Mouse (Mus musculus) G1E (cell line): ENCODE results near the gene Tulp2. TPM values are rescaled to one million over a fixed set of nuclear protein-coding genes. Genes with fewer than 3 reads are reported as not detected.
"Not testable (repeated sequence)": the region's sequence is repeated elsewhere in the genome, so short reads cannot be mapped to it uniquely, and the experiment has no call there.

Experiments
- ATAC-seq: 2 replicates; pipeline ENCODE4 v1.8.0; 2016; ENCODE audit warnings: mild to moderate bottlenecking; ENCODE audit not compliant: insufficient number of reproducible peaks, poor library complexity, low FRiP score, severe bottlenecking; ENCODE audit errors: extremely low read depth
- DNase-seq: peaks from one replicate; pipeline ENCODE4 v3.0.0; 2012; ENCODE audit warnings: low spot score
- H3K27me3 ChIP-seq: 2 replicates; pipeline ENCODE4 v1.6.1; 2012; ENCODE audit warnings: mild to moderate bottlenecking, low read length, inconsistent platforms; ENCODE audit not compliant: insufficient read depth
- H3K36me3 ChIP-seq: replicated peaks from 2 replicates; pipeline ENCODE3; 2012; ENCODE audit warnings: mild to moderate bottlenecking, inconsistent platforms
- H3K4me1 ChIP-seq: 2 replicates; pipeline ENCODE4 v1.6.1; 2012; ENCODE audit warnings: low read depth, low read length, inconsistent platforms, mixed read lengths; ENCODE audit not compliant: insufficient read depth
- H3K4me3 ChIP-seq: 2 replicates; pipeline ENCODE4 v1.5.1; 2012; ENCODE audit warnings: low read depth, mild to moderate bottlenecking, inconsistent platforms, low read length, moderate library complexity, mixed read lengths
- H3K9me3 ChIP-seq: replicated peaks from 2 replicates; pipeline ENCODE4 v1.6.1; 2012; ENCODE audit warnings: inconsistent platforms
- CTCF ChIP-seq: IDR thresholded peaks from 2 replicates; pipeline ENCODE4 v1.5.1; 2012; ENCODE audit warnings: low read depth, low read length, inconsistent platforms, mixed read lengths
- GATA1 ChIP-seq: IDR thresholded peaks from 2 replicates; pipeline ENCODE4 v1.6.1; 2012; ENCODE audit warnings: borderline replicate concordance, low read length, inconsistent platforms, mixed read lengths
- GATA2 ChIP-seq: IDR thresholded peaks from 2 replicates; pipeline ENCODE4 v1.6.1; 2012; ENCODE audit warnings: low read depth, low read length, inconsistent platforms, borderline replicate concordance
- POLR2AphosphoS5 ChIP-seq: IDR thresholded peaks from 2 replicates; pipeline ENCODE4 v1.6.1; 2012; ENCODE audit warnings: low read depth, low read length, inconsistent platforms; ENCODE audit not compliant: insufficient replicate concordance
- TAL1 ChIP-seq: conservative IDR thresholded peaks from 2 replicates; pipeline ENCODE4 v1.6.1; 2012; ENCODE audit warnings: low read depth, low read length, inconsistent platforms, mixed read lengths
- polyA plus RNA-seq: library from polyadenylated mRNA; stranded (reverse); fragments of >175 nt; gene quantifications from 2 replicates; pipeline ENCODE4 v1.2.3, GENCODE M21; 2012
- total RNA-seq, 2 experiments: library from RNA; stranded (forward) in 1 of 2; stranded (reverse) in 1 of 2; fragments of 200-1000 nt in 1 of 2; fragments of >200 nt in 1 of 2; fragmentation: Nextera tagmentation in 1 of 2; gene quantifications; 2 replicates each; pipeline ENCODE4 v1.2.3; 2014 to 2017

The Tulp2 gene
- total and polyA plus RNA-seq, 3 experiments, result 0.49 to 1.7 (median 0.98) TPM

GRCm38 (mm10) chr7:45475291-45475969 is 6.2 kb upstream of the Tulp2 start:
- Histone ChIP-seq H3K9me3 (no peaks in the 10 kb centered on the region), H3K4me1 (peaks cover 48% of the 10 kb centered on the region), H3K27me3 (peaks cover 4% of the 10 kb centered on the region; the same call in 1 of the 2 replicates), H3K4me3 (peak overlapping the region; percentile 70), H3K36me3 (peaks cover 24% of the 10 kb centered on the region)
- ATAC-seq (peak; percentile 49), DNase-seq (peak; percentile 70)
- TF ChIP-seq TAL1 (no peak), CTCF (no peak), POLR2AphosphoS5 (no peak), GATA1 (no peak), GATA2 (no peak)

GRCm38 (mm10) chr7:45476453-45476852 is 5.2 kb upstream of the Tulp2 start:
- no peak for DNase-seq
- H3K9me3 ChIP-seq, result no peaks in the 10 kb centered on the region
- H3K36me3 ChIP-seq, result peaks cover 24% of the 10 kb centered on the region
- peaks cover 42% of the 10 kb centered on the region for H3K4me1 ChIP-seq
- ATAC-seq, result no peak
- TF ChIP-seq CTCF (no peak), GATA1 (no peak), GATA2 (no peak), TAL1 (no peak), POLR2AphosphoS5 (no peak)
- H3K27me3 ChIP-seq, result peaks cover 4% of the 10 kb centered on the region; the same call in 1 of the 2 replicates
- H3K4me3 ChIP-seq, result no peak overlapping the region

GRCm38 (mm10) chr7:45477003-45477402 is 4.7 kb upstream of the Tulp2 start:
- DNase-seq, result no peak
- Histone ChIP-seq H3K27me3 (peaks cover 4% of the 10 kb centered on the region; the same call in 1 of the 2 replicates), H3K9me3 (no peaks in the 10 kb centered on the region), H3K36me3 (peaks cover 26% of the 10 kb centered on the region), H3K4me1 (peaks cover 44% of the 10 kb centered on the region), H3K4me3 (no peak overlapping the region)
- peak; percentile 49; the same call in 1 of the 2 replicates for TF ChIP-seq CTCF
- no peak for TF ChIP-seq GATA1
- TF ChIP-seq GATA2, result no peak
- no peak for ATAC-seq

GRCm38 (mm10) chr7:45478774-45479173 is 2.9 kb upstream of the Tulp2 start:
- Histone ChIP-seq H3K4me1 (peaks cover 50% of the 10 kb centered on the region), H3K9me3 (no peaks in the 10 kb centered on the region), H3K36me3 (peaks cover 28% of the 10 kb centered on the region), H3K27me3 (peaks cover 4% of the 10 kb centered on the region; the same call in 1 of the 2 replicates), H3K4me3 (no peak overlapping the region)
- DNase-seq, result no peak
- no peak for ATAC-seq
- no peak for TF ChIP-seq GATA2
- no peak for TF ChIP-seq CTCF
- TF ChIP-seq GATA1, result no peak
- TF ChIP-seq TAL1, result no peak
- no peak for TF ChIP-seq POLR2AphosphoS5

- H3K27me3 ChIP-seq, ATAC-seq, H3K9me3 ChIP-seq, H3K4me3 ChIP-seq, DNase-seq: not testable (repeated sequence)
- peaks cover 27% of the 10 kb centered on the region for H3K36me3 ChIP-seq
- peaks cover 41% of the 10 kb centered on the region for H3K4me1 ChIP-seq
These were observed 1.4 kb upstream of the Tulp2 start for GRCm38 (mm10) chr7:45480310-45480709.

- ATAC-seq, result no peak
- TF ChIP-seq POLR2AphosphoS5 (no peak), GATA1 (no peak), TAL1 (no peak), CTCF (no peak), GATA2 (no peak)
- no peak overlapping the region for H3K4me3 ChIP-seq
- H3K4me1 ChIP-seq, result peaks cover 41% of the 10 kb centered on the region
- peaks cover 29% of the 10 kb centered on the region for H3K36me3 ChIP-seq
- DNase-seq, result no peak
- peaks cover 4% of the 10 kb centered on the region; the same call in 1 of the 2 replicates for H3K27me3 ChIP-seq
- H3K9me3 ChIP-seq, result no peaks in the 10 kb centered on the region
These were observed 489 bp downstream of the Tulp2 start for GRCm38 (mm10) chr7:45482166-45482565.

GRCm38 (mm10) chr7:45484985-45485384 is 3.3 kb downstream of the Tulp2 start:
- ATAC-seq, DNase-seq, H3K4me3 ChIP-seq, H3K27me3 ChIP-seq, H3K9me3 ChIP-seq: not testable (repeated sequence)
- Histone ChIP-seq H3K36me3 (peaks cover 21% of the 10 kb centered on the region), H3K4me1 (peaks cover 60% of the 10 kb centered on the region)
